Mouse (Mus musculus): ENCODE results near the gene Tbl1xr1. TPM values are rescaled to one million over a fixed set of nuclear protein-coding genes. Genes with fewer than 3 reads are reported as not detected.

Gene Tbl1xr1
- polyA plus RNA-seq, 1 experiment from 2014 or later: 9.6 TPM

DNA sequence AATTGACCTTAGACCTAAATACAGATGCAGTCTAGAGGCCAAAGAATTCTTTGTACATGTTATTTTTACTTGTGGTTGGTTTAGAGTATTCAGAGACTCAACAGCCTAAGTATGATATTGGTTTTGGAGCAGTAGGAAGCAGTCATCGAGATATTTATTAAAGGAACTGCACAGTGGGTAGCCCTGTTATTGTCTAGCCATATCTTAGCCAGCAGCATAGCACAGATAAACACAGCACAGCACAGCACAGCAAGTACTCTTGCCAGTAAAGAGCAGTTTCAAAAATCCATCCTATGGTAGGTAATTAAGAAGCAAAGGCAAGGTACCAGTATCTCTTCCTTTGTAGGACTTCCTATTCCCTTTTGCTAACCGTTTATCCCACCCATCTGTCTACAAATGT lies 54.8 kb downstream of the Tbl1xr1 start:
- no peaks in the 10 kb centered on the region for H3K27me3 ChIP-seq (ENCODE audit: control insufficient read depth, insufficient read depth, low read length)
- no peak overlapping the region for H3K9ac ChIP-seq (ENCODE audit: low read length)
- DNase-seq (ENCODE audit: low spot score) (no peak), ATAC-seq (ENCODE audit: low FRiP score, low TSS enrichment) (no peak)
- no peak for TF ChIP-seq EP300 (optimal IDR thresholded peaks at IDR 0.05)
- no peak for TF ChIP-seq CTCF (IDR thresholded peaks at IDR 0.05; ENCODE audit: low read depth)
- H3K4me2 ChIP-seq (replicated peaks; ENCODE audit: low read depth): no peak overlapping the region
- H3K9me3 ChIP-seq (ENCODE audit: control insufficient read depth, low read length): no peaks in the 10 kb centered on the region
- no peak overlapping the region for H3K27ac ChIP-seq (replicated peaks)
- WGBS: 89% methylated on average over 2 of the region's 2 CpGs
- H3K4me1 ChIP-seq (replicated peaks; ENCODE audit: control insufficient read depth, insufficient read depth): no peaks in the 10 kb centered on the region
- H3K4me3 ChIP-seq (ENCODE audit: low read depth, low read length): no peak overlapping the region
- no peaks in the 10 kb centered on the region for H3K36me3 ChIP-seq (ENCODE audit: control insufficient read depth, insufficient read depth, low read length)

- H3K4me1 ChIP-seq (replicated peaks; ENCODE audit: control insufficient read depth, insufficient read depth): no peaks in the 10 kb centered on the region
- DNase-seq (ENCODE audit: low spot score) (no peak), ATAC-seq (ENCODE audit: low FRiP score, low TSS enrichment) (no peak)
- no peaks in the 10 kb centered on the region for H3K36me3 ChIP-seq (ENCODE audit: control insufficient read depth, insufficient read depth, low read length)
- WGBS: 59% methylated on average over 7 of the region's 7 CpGs
- no peak overlapping the region for H3K4me2 ChIP-seq (replicated peaks; ENCODE audit: low read depth)
- no peaks in the 10 kb centered on the region for H3K9me3 ChIP-seq (ENCODE audit: control insufficient read depth, low read length)
- TF ChIP-seq CTCF (IDR thresholded peaks at IDR 0.05; ENCODE audit: low read depth) (no peak), EP300 (optimal IDR thresholded peaks at IDR 0.05) (no peak)
- no peak overlapping the region for H3K9ac ChIP-seq (ENCODE audit: low read length)
- H3K27ac ChIP-seq (replicated peaks): no peak overlapping the region
- no peaks in the 10 kb centered on the region for H3K27me3 ChIP-seq (ENCODE audit: control insufficient read depth, insufficient read depth, low read length)
- no peak overlapping the region for H3K4me3 ChIP-seq (ENCODE audit: low read depth, low read length)
These were observed 57.2 kb downstream of the Tbl1xr1 start for GRCm38 (mm10) chr3:22133626-22134025.

GRCm38 (mm10) chr3:22137793-22138579 lies 61.5 kb downstream of the Tbl1xr1 start:
- Histone ChIP-seq H3K9me3 (ENCODE audit: control insufficient read depth, low read length) (no peaks in the 10 kb centered on the region), H3K4me3 (ENCODE audit: low read depth, low read length) (no peak overlapping the region), H3K4me1 (replicated peaks; ENCODE audit: control insufficient read depth, insufficient read depth) (no peaks in the 10 kb centered on the region), H3K9ac (ENCODE audit: low read length) (no peak overlapping the region), H3K4me2 (replicated peaks; ENCODE audit: low read depth) (no peak overlapping the region), H3K27me3 (ENCODE audit: control insufficient read depth, insufficient read depth, low read length) (no peaks in the 10 kb centered on the region), H3K27ac (replicated peaks) (0 out of 2 replicates have a peak overlapping the region, but pooled peaks have one; percentile 18), H3K36me3 (ENCODE audit: control insufficient read depth, insufficient read depth, low read length) (no peaks in the 10 kb centered on the region)
- no peak for DNase-seq (ENCODE audit: low spot score)
- 0 out of 2 replicates have a peak, but pooled peaks have one; percentile 24 for ATAC-seq (ENCODE audit: low FRiP score, low TSS enrichment)
- TF ChIP-seq EP300 (optimal IDR thresholded peaks at IDR 0.05) (no peak), CTCF (IDR thresholded peaks at IDR 0.05; ENCODE audit: low read depth) (no peak)
- WGBS: 84% methylated on average over 9 of the region's 9 CpGs

- TF ChIP-seq CTCF (IDR thresholded peaks at IDR 0.05; ENCODE audit: low read depth) (no peak), EP300 (optimal IDR thresholded peaks at IDR 0.05) (no peak)
- Histone ChIP-seq H3K36me3 (ENCODE audit: control insufficient read depth, insufficient read depth, low read length) (no peaks in the 10 kb centered on the region), H3K9me3 (ENCODE audit: control insufficient read depth, low read length) (no peaks in the 10 kb centered on the region), H3K27me3 (ENCODE audit: control insufficient read depth, insufficient read depth, low read length) (no peaks in the 10 kb centered on the region), H3K4me3 (ENCODE audit: low read depth, low read length) (no peak overlapping the region), H3K4me2 (replicated peaks; ENCODE audit: low read depth) (no peak overlapping the region), H3K4me1 (replicated peaks; ENCODE audit: control insufficient read depth, insufficient read depth) (no peaks in the 10 kb centered on the region), H3K9ac (ENCODE audit: low read length) (no peak overlapping the region), H3K27ac (replicated peaks) (no peak overlapping the region)
- DNase-seq (ENCODE audit: low spot score): no peak
- peak; percentile 94 for ATAC-seq (ENCODE audit: low FRiP score, low TSS enrichment)
- WGBS: 33% methylated on average over 2 of the region's 2 CpGs
These were observed 62.2 kb downstream of the Tbl1xr1 start for GRCm38 (mm10) chr3:22138580-22139099.

DNA sequence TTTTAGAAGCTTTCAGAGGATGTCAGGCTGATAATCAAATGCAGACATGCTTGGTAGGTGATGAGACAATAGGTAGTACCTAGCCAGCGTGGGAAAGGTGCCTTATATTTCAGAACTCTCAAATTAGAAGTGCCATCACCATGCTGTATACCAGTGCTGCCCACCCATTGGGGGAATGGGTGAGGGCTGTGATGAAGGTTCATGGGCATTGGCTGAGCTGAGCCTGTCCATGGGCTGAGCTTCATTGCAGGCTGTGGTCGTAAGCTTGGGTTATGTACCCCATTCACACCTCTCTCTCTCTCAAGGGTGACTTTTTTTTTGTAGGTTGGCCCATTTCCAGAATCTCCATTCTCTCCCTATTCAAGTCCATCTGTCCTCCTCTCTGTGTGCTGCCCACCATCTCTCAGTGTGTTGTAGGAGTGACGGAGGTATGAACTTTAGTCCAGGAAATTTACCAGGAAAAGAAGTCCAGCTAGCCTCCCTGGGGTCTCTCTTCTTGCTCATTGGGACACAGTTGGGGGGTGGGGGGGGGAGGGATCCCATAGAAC lies 63.7 kb downstream of the Tbl1xr1 start:
- H3K9me3 ChIP-seq (ENCODE audit: control insufficient read depth, low read length): no peaks in the 10 kb centered on the region
- H3K27ac ChIP-seq (replicated peaks): no peak overlapping the region
- WGBS: 91% methylated on average over 3 of the region's 3 CpGs
- H3K4me3 ChIP-seq (ENCODE audit: low read depth, low read length): no peak overlapping the region
- H3K4me1 ChIP-seq (replicated peaks; ENCODE audit: control insufficient read depth, insufficient read depth): no peaks in the 10 kb centered on the region
- ATAC-seq (ENCODE audit: low FRiP score, low TSS enrichment) (no peak), DNase-seq (ENCODE audit: low spot score) (no peak)
- H3K27me3 ChIP-seq (ENCODE audit: control insufficient read depth, insufficient read depth, low read length): no peaks in the 10 kb centered on the region
- no peak overlapping the region for H3K9ac ChIP-seq (ENCODE audit: low read length)
- no peak for TF ChIP-seq EP300 (optimal IDR thresholded peaks at IDR 0.05)
- no peak for TF ChIP-seq CTCF (IDR thresholded peaks at IDR 0.05; ENCODE audit: low read depth)
- H3K4me2 ChIP-seq (replicated peaks; ENCODE audit: low read depth): no peak overlapping the region
- no peaks in the 10 kb centered on the region for H3K36me3 ChIP-seq (ENCODE audit: control insufficient read depth, insufficient read depth, low read length)

All from stomach, postnatal 0 days (tissue).